Mouse (Mus musculus): ENCODE measurements around the gene Sfmbt1. TPM values are rescaled to one million over a fixed set of nuclear protein-coding genes. Genes with fewer than 3 reads are reported as not detected.
"Not testable (repeated sequence)": the region's sequence is repeated elsewhere in the genome, so short reads cannot be mapped to it uniquely, and the experiment has no call there.

Sfmbt1 gene
- polyA plus RNA-seq, 1 experiment, result 3.9 TPM

- DNase-seq (ENCODE audit: low spot score), result no peak
Measured at GRCm38 (mm10) chr14:30716953-30717285, 2.3 kb downstream of the Sfmbt1 start.

- not testable (repeated sequence) for DNase-seq (ENCODE audit: low spot score)
Measured at GRCm38 (mm10) chr14:30718696-30719095, 4.0 kb downstream of the Sfmbt1 start.

- DNase-seq (ENCODE audit: low spot score), result no peak
Measured at GRCm38 (mm10) chr14:30719514-30719913, 4.9 kb downstream of the Sfmbt1 start.

GRCm38 (mm10) chr14:30721850-30722249 is 7.2 kb downstream of the Sfmbt1 start:
- no peak for DNase-seq (ENCODE audit: low spot score)

GRCm38 (mm10) chr14:30722406-30722805 is 7.8 kb downstream of the Sfmbt1 start:
- DNase-seq (ENCODE audit: low spot score), result no peak

- DNase-seq (ENCODE audit: low spot score), result no peak
Measured at GRCm38 (mm10) chr14:30731896-30732295, 17.2 kb downstream of the Sfmbt1 start.

GRCm38 (mm10) chr14:30734665-30735064 is 20.0 kb downstream of the Sfmbt1 start:
- no peak for DNase-seq (ENCODE audit: low spot score)

GRCm38 (mm10) chr14:30735810-30736209 is 21.2 kb downstream of the Sfmbt1 start:
- DNase-seq (ENCODE audit: low spot score), result no peak

- no peak for DNase-seq (ENCODE audit: low spot score)
Measured at GRCm38 (mm10) chr14:30736413-30736812, 21.8 kb downstream of the Sfmbt1 start.

GRCm38 (mm10) chr14:30743891-30744290 is 29.2 kb downstream of the Sfmbt1 start:
- no peak for DNase-seq (ENCODE audit: low spot score)

GRCm38 (mm10) chr14:30746160-30746559 is 31.5 kb downstream of the Sfmbt1 start:
- no peak for DNase-seq (ENCODE audit: low spot score)

GRCm38 (mm10) chr14:30757239-30757638 is 42.6 kb downstream of the Sfmbt1 start:
- DNase-seq (ENCODE audit: low spot score), result no peak

GRCm38 (mm10) chr14:30761211-30761610 is 46.6 kb downstream of the Sfmbt1 start:
- no peak for DNase-seq (ENCODE audit: low spot score)

- DNase-seq (ENCODE audit: low spot score), result no peak
Measured at GRCm38 (mm10) chr14:30762131-30762903, 47.7 kb downstream of the Sfmbt1 start.

GRCm38 (mm10) chr14:30762904-30763568 is 48.4 kb downstream of the Sfmbt1 start:
- DNase-seq (ENCODE audit: low spot score), result no peak

- no peak for DNase-seq (ENCODE audit: low spot score)
Measured at GRCm38 (mm10) chr14:30784614-30785013, 70.0 kb downstream of the Sfmbt1 start.

- no peak for DNase-seq (ENCODE audit: low spot score)
Measured at GRCm38 (mm10) chr14:30789471-30789870, 74.8 kb downstream of the Sfmbt1 start.

GRCm38 (mm10) chr14:30792871-30793270 is 78.2 kb downstream of the Sfmbt1 start:
- DNase-seq (ENCODE audit: low spot score), result no peak

GRCm38 (mm10) chr14:30801756-30802155 is 87.1 kb downstream of the Sfmbt1 start:
- DNase-seq (ENCODE audit: low spot score), result no peak

GRCm38 (mm10) chr14:30821136-30821535 is 106.5 kb downstream of the Sfmbt1 start:
- DNase-seq (ENCODE audit: low spot score), result no peak

GRCm38 (mm10) chr14:30824456-30824995 is 109.9 kb downstream of the Sfmbt1 start:
- no peak for DNase-seq (ENCODE audit: low spot score)

GRCm38 (mm10) chr14:30825021-30825475 is 110.4 kb downstream of the Sfmbt1 start:
- DNase-seq (ENCODE audit: low spot score), result no peak
